Mouse (Mus musculus) left cerebral cortex, adult 2 months (tissue): ENCODE measurements around the gene Rab42. TPM values are rescaled to one million over a fixed set of nuclear protein-coding genes. Genes with fewer than 3 reads are reported as not detected.
"Not testable (repeated sequence)": the region's sequence is repeated elsewhere in the genome, so short reads cannot be mapped to it uniquely, and the experiment has no call there.

ENCODE experiments used
- DNase-seq, 2 experiments: peaks; one replicate each; pipeline ENCODE4 v3.0.0; 2021 to 2022; ENCODE audit warnings: low spot score in 2 of 2, mixed read lengths in 1 of 2; ENCODE audit errors: extremely low spot score in 1 of 2
- H3K27ac ChIP-seq: fragments of 200-600 bp; 2 replicates; pipeline ENCODE4 v1.8.1; 2022
- H3K4me3 ChIP-seq: fragments of 200-600 bp; 2 replicates; pipeline ENCODE4 v1.8.1; 2022
- CTCF ChIP-seq: fragments of 200-600 bp; IDR thresholded peaks from 2 replicates; pipeline ENCODE4 v1.8.1; 2022; ENCODE audit warnings: antibody characterized with exemption, mild to moderate bottlenecking, moderate library complexity
- intact Hi-C: fragments of 180-260 bp; cut with DNase I; formaldehyde crosslinking; loops from one replicate; pipeline ENCODE4 v1.15.1; 2025
- total RNA-seq, 2 experiments: library from RNA; stranded (reverse); gene quantifications; 2 replicates each; pipeline ENCODE4 v1.2.3; 2021

Gene Rab42
- total RNA-seq, 2 experiments from 2014 or later = 1.6 to 2.6 TPM

DNA sequence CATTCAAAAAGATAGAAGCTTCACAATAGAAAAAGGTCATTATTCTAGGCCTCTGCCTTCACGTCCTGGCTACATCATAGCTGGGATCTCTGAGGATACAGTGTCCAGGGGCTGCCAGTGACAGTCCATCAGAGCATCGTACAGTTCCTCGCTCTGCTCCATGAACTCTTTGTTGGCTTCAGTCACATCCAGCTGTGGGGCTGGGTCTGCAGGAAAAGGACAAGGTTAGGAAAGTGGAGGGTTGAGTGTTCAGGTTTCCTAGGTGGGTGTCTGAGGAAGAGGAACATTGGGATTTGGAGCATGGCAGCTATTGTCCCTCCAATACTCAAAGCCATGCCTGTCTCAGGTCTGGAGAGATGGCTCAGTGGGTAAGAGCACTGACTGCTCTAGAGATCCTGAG is 8.6 kb upstream of the Rab42 start:
- TF ChIP-seq CTCF = no peak
- intact Hi-C loops = no loop called here
- H3K4me3 ChIP-seq = no peak overlapping the region

DNA sequence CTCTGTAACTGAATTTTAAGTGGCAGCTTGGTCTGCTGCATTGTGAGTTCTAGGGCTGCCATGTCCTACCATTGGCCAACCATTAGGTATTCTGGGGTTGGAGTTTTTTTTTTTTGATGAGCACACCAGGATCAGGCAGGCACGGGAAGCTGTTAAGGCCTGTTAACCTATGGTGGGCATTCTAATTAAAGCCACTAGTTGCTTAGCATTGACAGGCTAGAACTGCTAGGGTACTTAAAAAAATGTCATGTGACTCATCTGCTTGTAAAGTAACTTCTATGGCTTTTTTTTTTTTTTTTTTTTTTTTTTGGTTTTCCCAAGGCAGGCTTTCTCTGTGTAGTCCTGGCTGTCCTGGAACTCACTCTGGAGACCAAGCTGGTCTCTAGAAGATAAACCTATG is 8.0 kb upstream of the Rab42 start:
- no peak for DNase-seq
- Histone ChIP-seq H3K4me3 (no peak overlapping the region), H3K27ac (no peak overlapping the region)
- intact Hi-C loops = no loop called here
- TF ChIP-seq CTCF = no peak

More for the DNA sequence above, 8.6 kb upstream of the Rab42 start:
- no peak for DNase-seq
- H3K27ac ChIP-seq = no peak overlapping the region

DNA sequence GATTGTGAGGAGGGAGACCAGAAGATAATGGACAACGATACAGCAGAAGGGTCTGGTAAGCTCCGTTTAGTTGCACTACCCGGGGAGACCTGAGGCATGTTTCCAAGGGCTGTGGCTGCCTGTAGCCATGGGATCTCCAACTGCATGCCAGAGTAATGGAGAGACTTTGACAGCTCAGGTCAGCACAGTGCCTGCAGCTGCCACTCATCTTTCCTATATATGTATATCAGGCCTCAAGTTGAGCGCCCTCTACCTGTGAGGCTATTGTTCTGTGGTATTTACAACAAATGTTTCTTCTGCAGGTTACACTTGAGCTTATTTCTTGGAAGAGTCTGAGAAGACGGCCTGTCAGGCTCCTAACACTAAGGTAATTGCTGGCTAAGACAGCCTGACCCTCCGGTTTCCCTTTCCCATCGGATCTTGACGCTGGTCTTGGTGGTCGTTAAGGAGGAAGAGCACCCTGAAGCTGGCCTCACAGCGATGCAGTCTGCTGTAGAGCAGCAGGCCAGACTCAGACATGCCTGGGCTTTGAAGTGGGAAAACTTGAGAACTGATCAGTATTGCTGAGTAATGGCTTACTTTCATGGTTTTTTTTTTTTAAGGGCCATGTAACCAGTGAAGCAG is 6.8 kb upstream of the Rab42 start:
- Histone ChIP-seq H3K27ac (peak overlapping the region; percentile 93), H3K4me3 (peak overlapping the region; percentile 82)
- DNase-seq = peak; percentile 22 to 33
- peak; percentile 62 for TF ChIP-seq CTCF
- intact Hi-C loops = loop anchor here (2.0 kb wide), 3 partner anchors 19 to 43 kb away; partner anchors contain the start of genes Rcc1, Taf12 and Trnau1ap

DNA sequence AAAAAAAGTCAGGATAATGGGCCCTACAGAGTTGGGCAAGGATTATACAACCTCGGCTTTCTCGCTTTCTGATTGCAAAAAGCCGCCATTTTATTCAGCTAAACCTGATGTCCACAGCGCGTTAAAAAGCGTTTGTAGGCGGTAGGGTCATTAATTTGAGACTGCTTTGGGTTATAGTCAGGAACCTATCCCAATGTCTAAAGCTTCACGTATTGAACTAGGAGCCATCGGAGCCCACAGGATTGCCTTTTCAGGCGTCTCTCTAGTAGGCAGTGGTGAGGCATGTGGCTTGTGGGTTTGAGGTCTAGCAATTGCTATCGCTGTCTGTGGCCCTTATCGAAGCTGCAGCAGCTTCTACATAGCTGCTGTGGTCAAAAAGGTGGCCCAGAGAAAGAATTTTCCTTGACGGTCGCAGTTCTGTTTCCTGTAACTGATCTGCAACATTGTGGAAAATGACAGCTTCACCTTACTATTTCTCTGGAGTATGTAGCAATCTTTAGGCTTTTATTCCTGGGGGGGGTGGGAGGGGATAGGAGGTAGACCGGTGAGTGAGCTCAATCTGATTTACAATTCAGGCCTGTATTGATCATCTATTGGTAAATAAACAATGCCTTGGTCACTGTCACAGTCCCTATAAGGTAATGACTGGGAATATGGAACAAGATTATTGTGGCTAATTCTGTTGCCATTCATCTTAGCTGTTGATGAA is 6.1 kb upstream of the Rab42 start:
- peak overlapping the region; percentile 93 for H3K27ac ChIP-seq
- DNase-seq = peak in 1 of 2 experiments; percentile 18
- intact Hi-C loops = loop anchor here (2.0 kb wide), 3 partner anchors 20 to 44 kb away; partner anchors contain the start of genes Rcc1, Taf12 and Trnau1ap
- no peak for TF ChIP-seq CTCF
- peak overlapping the region; percentile 82 for H3K4me3 ChIP-seq

DNA sequence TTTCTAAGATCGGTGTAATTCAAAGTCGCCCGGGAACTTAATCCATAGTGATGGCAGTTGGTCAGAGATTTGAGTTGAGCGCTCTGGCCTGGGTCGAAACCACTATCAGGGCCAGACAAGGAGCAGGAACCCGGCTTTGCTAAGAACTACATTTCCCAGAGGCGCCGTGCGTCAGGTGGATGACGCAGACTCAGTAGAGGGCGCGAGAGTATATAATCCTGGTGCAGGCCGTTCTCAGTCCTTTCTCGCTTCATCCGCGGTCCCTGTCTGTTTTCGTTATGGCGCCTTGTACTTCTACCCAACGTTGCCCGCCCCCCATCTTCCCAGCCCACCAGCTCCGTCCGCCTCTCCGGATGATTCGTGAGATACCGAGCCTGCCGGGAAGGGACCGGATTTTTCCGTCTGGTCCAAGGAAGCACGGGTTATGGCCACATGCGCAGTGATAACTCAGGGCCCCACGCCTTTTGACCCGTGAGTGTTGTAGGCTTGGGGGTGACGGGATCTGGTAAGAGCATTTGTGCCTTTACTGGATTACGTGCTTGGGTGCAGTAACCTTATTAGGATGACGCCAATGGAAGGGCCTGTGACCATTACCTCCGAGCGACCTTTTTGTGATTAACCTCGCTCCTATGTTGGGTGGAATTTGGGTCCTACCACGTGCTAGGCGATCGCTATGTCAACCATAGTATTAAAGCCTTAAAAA is 5.4 kb upstream of the Rab42 start:
- intact Hi-C loops = loop anchor here (2.0 kb wide), 3 partner anchors 20 to 44 kb away; partner anchors contain the start of genes Rcc1, Taf12 and Trnau1ap
- peak overlapping the region; percentile 82 for H3K4me3 ChIP-seq
- peak overlapping the region; percentile 93 for H3K27ac ChIP-seq
- DNase-seq = peak; percentile 90
- no peak for TF ChIP-seq CTCF

GRCm38 (mm10) chr4:132306004-132306403 is 2.8 kb upstream of the Rab42 start:
- intact Hi-C loops = no loop called here
- DNase-seq = no peak
- H3K27ac ChIP-seq = no peak overlapping the region
- TF ChIP-seq CTCF = no peak
- no peak overlapping the region for H3K4me3 ChIP-seq

- intact Hi-C loops = no loop called here
- no peak for TF ChIP-seq CTCF
- H3K4me3 ChIP-seq = no peak overlapping the region
- DNase-seq = no peak
- no peak overlapping the region for H3K27ac ChIP-seq
Observed at GRCm38 (mm10) chr4:132305276-132305675, 2.1 kb upstream of the Rab42 start.

DNA sequence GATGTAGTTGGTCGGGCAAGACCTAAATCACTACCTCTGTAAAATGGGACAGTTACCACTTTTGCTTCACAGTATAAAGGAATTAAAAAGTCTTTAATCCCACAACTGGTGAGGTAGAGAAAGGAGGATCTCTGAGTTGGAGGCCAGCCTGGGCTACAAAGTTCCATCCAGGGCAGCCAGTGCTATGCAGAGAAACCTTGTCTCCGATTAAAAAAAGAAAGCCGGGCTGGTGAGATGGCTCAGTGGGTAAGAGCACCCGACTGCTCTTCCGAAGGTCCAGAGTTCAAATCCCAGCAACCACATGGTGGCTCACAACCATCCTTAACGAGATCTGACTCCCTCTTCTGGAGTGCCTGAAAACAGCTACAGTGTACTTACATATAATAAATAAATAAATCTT is 299 bp upstream of the Rab42 start:
- intact Hi-C loops, DNase-seq, H3K27ac ChIP-seq: not testable (repeated sequence)
- H3K4me3 ChIP-seq = peak overlapping the region; percentile 54
- peak; percentile 0; the same call in 1 of the 2 replicates for TF ChIP-seq CTCF

GRCm38 (mm10) chr4:132301965-132302938 is 933 bp downstream of the Rab42 start:
- H3K27ac ChIP-seq = peak overlapping the region; percentile 71
- intact Hi-C loops = no loop called here
- no peak for DNase-seq
- TF ChIP-seq CTCF = no peak
- H3K4me3 ChIP-seq = peak overlapping the region; percentile 54

- H3K27ac ChIP-seq = no peak overlapping the region
Observed at GRCm38 (mm10) chr4:132301486-132301885, 1.7 kb downstream of the Rab42 start.

DNA sequence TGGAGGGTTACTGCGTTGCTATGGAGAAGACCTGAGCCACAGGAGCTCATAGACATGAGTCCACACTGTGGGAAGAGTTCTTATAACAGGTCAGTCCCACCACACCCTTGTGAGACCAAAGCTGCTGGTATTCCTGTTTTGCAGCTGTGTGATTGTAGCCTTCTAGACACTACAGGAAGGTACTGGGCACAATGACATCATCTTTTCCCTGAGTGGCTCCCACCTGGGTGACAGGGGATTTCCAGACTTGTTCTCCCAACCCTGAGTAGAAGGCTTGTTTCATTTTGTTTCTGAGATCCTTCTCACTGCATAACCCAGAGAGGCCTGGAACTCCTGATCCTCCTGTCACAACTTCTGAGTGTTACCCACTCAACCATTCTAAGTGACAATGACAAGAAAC is 3.3 kb downstream of the Rab42 start:
- no peak overlapping the region for H3K4me3 ChIP-seq
- intact Hi-C loops = no loop called here
- no peak for TF ChIP-seq CTCF

More at GRCm38 (mm10) chr4:132301486-132301885, 1.7 kb downstream of the Rab42 start:
- no peak for DNase-seq
- H3K4me3 ChIP-seq = no peak overlapping the region
- intact Hi-C loops = no loop called here
- TF ChIP-seq CTCF = no peak

More for the DNA sequence above, 3.3 kb downstream of the Rab42 start:
- DNase-seq = no peak
- no peak overlapping the region for H3K27ac ChIP-seq
